Comparison of ENCODE assay signal across 9 mouse cellular contexts in the genomic region with DNA sequence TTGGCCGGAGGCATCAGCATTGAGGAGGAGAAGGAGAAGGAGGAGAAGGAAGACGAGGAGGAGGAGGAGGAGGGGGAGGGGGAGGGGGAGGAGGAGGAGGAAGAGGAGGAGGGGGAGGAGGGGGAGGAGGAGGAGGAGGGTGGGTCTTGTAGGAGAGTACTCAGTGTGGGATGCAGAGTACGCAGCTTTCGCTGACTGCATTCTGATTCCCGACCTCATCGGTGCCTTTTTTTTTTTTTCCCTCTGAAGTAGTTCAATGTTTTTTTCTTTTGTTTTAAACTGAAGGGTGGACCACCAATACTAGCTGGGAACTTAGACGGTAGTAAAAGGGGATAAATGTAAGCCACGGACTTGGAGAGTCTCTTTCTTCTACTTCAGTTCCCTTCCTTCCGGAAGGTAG. TPM values are rescaled to one million over a fixed set of nuclear protein-coding genes. Genes with fewer than 3 reads are reported as not detected.
A peak's percentile ranks its signal among the peaks of the same experiment; 100 is the strongest.
DNase-seq lines count a peak whose midpoint lies in the region; ATAC-seq and TF ChIP-seq lines count a peak whose summit lies in the region.
"Had no signal": no experiment of that assay in that cellular context is flagged by ENCODE, and none has a peak within 500 bp of the region (broad histone marks: within the 10 kb centered on the region; RNA-seq: fewer than 3 reads in every experiment).

No protein-coding gene starts in this region.

- H3K4me1 ChIP-seq in embryonic fibroblast, embryonic 13.5 days (ENCODE audit: control insufficient read depth, insufficient read depth, low read length): no peaks in the 10 kb centered on the region; the same call in 1 of the 2 replicates
- peaks cover 21% of the 10 kb centered on the region for H3K4me1 ChIP-seq in intestine, embryonic 16.5 days (ENCODE audit: control insufficient read depth, insufficient read depth, low read length)
- H3K4me1 ChIP-seq in neural tube, embryonic 12.5 days: peaks cover 37% of the 10 kb centered on the region

- peak overlapping the region; percentile 21; the same call in 1 of the 2 replicates for H3K4me3 ChIP-seq in left cerebral cortex, adult 2 months
- peak overlapping the region; percentile 59 for H3K4me3 ChIP-seq in embryonic fibroblast, embryonic 13.5 days (ENCODE audit: insufficient read depth, low read length)
- H3K4me3 ChIP-seq in intestine, embryonic 16.5 days (ENCODE audit: low read length): peak overlapping the region; percentile 59
- peak overlapping the region; percentile 47 for H3K4me3 ChIP-seq in neural tube, embryonic 12.5 days

- 0 out of 2 replicates have a peak, but pooled peaks have one; percentile 4 for TF ChIP-seq POLR2A in embryonic fibroblast, embryonic 13.5 days (IDR thresholded peaks at IDR 0.05; ENCODE audit: low read depth, low read length)

- H3K27ac ChIP-seq in left cerebral cortex, adult 2 months: no peak overlapping the region
- H3K27ac ChIP-seq in embryonic fibroblast, embryonic 13.5 days (ENCODE audit: insufficient read depth, low read length): peak overlapping the region; percentile 90
- peak overlapping the region; percentile 89 for H3K27ac ChIP-seq in intestine, embryonic 16.5 days (ENCODE audit: low read length)
- no peak overlapping the region for H3K27ac ChIP-seq in neural tube, embryonic 12.5 days

- no peaks in the 10 kb centered on the region for H3K9me3 ChIP-seq in intestine, embryonic 16.5 days (ENCODE audit: control insufficient read depth, low read length)
- H3K9me3 ChIP-seq in neural tube, embryonic 12.5 days: no peaks in the 10 kb centered on the region

- peak overlapping the region; percentile 67 for H3K9ac ChIP-seq in intestine, embryonic 16.5 days (ENCODE audit: low read depth, low read length)
- H3K9ac ChIP-seq in neural tube, embryonic 12.5 days: peak overlapping the region; percentile 56; the same call in 1 of the 2 replicates

- H3K36me3 ChIP-seq in intestine, embryonic 16.5 days (ENCODE audit: control insufficient read depth, insufficient read depth, low read length): no peaks in the 10 kb centered on the region
- no peaks in the 10 kb centered on the region for H3K36me3 ChIP-seq in neural tube, embryonic 12.5 days

- DNase-seq in left cerebral cortex, adult 2 months (ENCODE audit: extremely low spot score in 1 of 2, low spot score in 2 of 2): no peak
- DNase-seq in left cerebral cortex, postnatal 36 days (ENCODE audit: low spot score in 2 of 2): no peak
- no peak for DNase-seq in left cerebral cortex, adult 9 months (ENCODE audit: low spot score in 2 of 2)
- DNase-seq in spleen, adult 12 weeks (ENCODE audit: low spot score): no peak
- DNase-seq in adrenal gland, postnatal 4 days (ENCODE audit: low spot score in 2 of 2): no peak
- DNase-seq: right cerebral cortex, postnatal 14 days had no signal

- ATAC-seq in intestine, embryonic 16.5 days: no peak
- no peak for ATAC-seq in neural tube, embryonic 12.5 days (ENCODE audit: low FRiP score, low read depth)

- peaks cover 29% of the 10 kb centered on the region for H3K27me3 ChIP-seq in intestine, embryonic 16.5 days (replicated peaks; ENCODE audit: control insufficient read depth, insufficient read depth, low read length)
- H3K27me3 ChIP-seq in neural tube, embryonic 12.5 days (replicated peaks): peaks cover 42% of the 10 kb centered on the region

- intact Hi-C loops in left cerebral cortex, adult 2 months (cut with DNase I): loop anchor here (5.0 kb wide), 2 partner anchors 618 to 1468 kb away; a partner anchor contains a TSS
- intact Hi-C loops in left cerebral cortex, postnatal 36 days (cut with DNase I): loop anchor here (5.0 to 10.0 kb wide), 7 partner anchors 513 to 1500 kb away; a partner anchor contains a TSS

- no peak for TF ChIP-seq CTCF in left cerebral cortex, adult 2 months (IDR thresholded peaks at IDR 0.05)
- no peak for TF ChIP-seq CTCF in embryonic fibroblast, embryonic 13.5 days (IDR thresholded peaks at IDR 0.05; ENCODE audit: borderline replicate concordance, insufficient read depth, low read length)

- WGBS in intestine, embryonic 16.5 days: 2% methylated on average over 8 of the region's 9 CpGs
- 3% methylated on average over 8 of the region's 9 CpGs for WGBS in neural tube, embryonic 12.5 days

- peak overlapping the region; percentile 85 for H3K4me2 ChIP-seq in intestine, embryonic 16.5 days (ENCODE audit: low read depth, low read length)
- peak overlapping the region; percentile 90 for H3K4me2 ChIP-seq in neural tube, embryonic 12.5 days (replicated peaks)

RNA-seq across cellular contexts. Expression of a gene that starts 3.2 kb away (rescaled TPM):
- 10 to 100 TPM; 38.0 to 41.6 TPM for total RNA-seq in left cerebral cortex, adult 2 months (2021)
- total RNA-seq in left cerebral cortex, postnatal 36 days (2021): 10 to 100 TPM; 41.2 to 42.5 TPM
- 57.3 and 115 TPM in 2 replicates for polyA plus RNA-seq in embryonic fibroblast, embryonic 13.5 days (2011; ENCODE audit: insufficient read length, low read depth, missing spikeins)
- polyA plus RNA-seq in intestine, embryonic 16.5 days (2015; fragmentation: Nextera tagmentation; extraction: Ambion mirVana): 27.7 and 29.4 TPM in 2 replicates
- 23.9 and 24.4 TPM in 2 replicates for polyA plus RNA-seq in neural tube, embryonic 12.5 days (2016; fragmentation: Nextera tagmentation; extraction: Ambion mirVana)
- total RNA-seq in adrenal gland, postnatal 4 days (2021): 10 to 100 TPM; 46.8 to 49.6 TPM

Comparison
In these comparisons a context has a peak if more than half of its experiments do, and no peak if none do; other contexts are left out.
1. H3K27ac ChIP-seq: peak in embryonic fibroblast, embryonic 13.5 days (single experiment) and intestine, embryonic 16.5 days (single experiment); none in left cerebral cortex, adult 2 months (single experiment) and neural tube, embryonic 12.5 days (single experiment).
2. Peak in every context shown above with its lines, with median percentiles within 50 percentile points of each other: H3K4me3 ChIP-seq.